In genomic region chr2:32549764-32550163, GRCm38 (mm10) we compare ENCODE assay signal across 9 mouse cellular contexts. TPM values are rescaled to one million over a fixed set of nuclear protein-coding genes. Genes with fewer than 3 reads are reported as not detected.
DNase-seq lines count a peak whose midpoint lies in the region; ATAC-seq and TF ChIP-seq lines count a peak whose summit lies in the region.
"Had no signal": no experiment of that assay in that cellular context is flagged by ENCODE, and none has a peak within 500 bp of the region (broad histone marks: within the 10 kb centered on the region; RNA-seq: fewer than 3 reads in every experiment).

No protein-coding gene starts in this region.

- no peaks in the 10 kb centered on the region for H3K27me3 ChIP-seq in embryonic facial prominence, embryonic 14.5 days (replicated peaks; ENCODE audit: control insufficient read depth, insufficient read depth, low read length)
- H3K27me3 ChIP-seq in liver, embryonic 12.5 days (replicated peaks) = no peaks in the 10 kb centered on the region
- H3K27me3 ChIP-seq: liver, embryonic 13.5 days had no signal

- no peak for TF ChIP-seq CTCF in left cerebral cortex, adult 2 months (IDR thresholded peaks at IDR 0.05)

- peak overlapping the region; percentile 41; the same call in 1 of the 2 replicates for H3K27ac ChIP-seq in left cerebral cortex, adult 2 months
- H3K27ac ChIP-seq in embryonic facial prominence, embryonic 14.5 days (replicated peaks; ENCODE audit: low read depth, low read length) = peak overlapping the region; percentile 92
- no peak overlapping the region for H3K27ac ChIP-seq in liver, embryonic 12.5 days
- H3K27ac ChIP-seq: liver, embryonic 13.5 days had no signal

- peak overlapping the region; percentile 21; the same call in 1 of the 2 replicates for H3K4me2 ChIP-seq in embryonic facial prominence, embryonic 14.5 days (ENCODE audit: low read depth, low read length)
- no peak overlapping the region for H3K4me2 ChIP-seq in liver, embryonic 12.5 days
- H3K4me2 ChIP-seq: liver, embryonic 13.5 days had no signal

- ATAC-seq in embryonic facial prominence, embryonic 14.5 days (ENCODE audit: low read depth) = peak; percentile 90
- ATAC-seq in liver, embryonic 12.5 days = no peak

- H3K9me3 ChIP-seq in embryonic facial prominence, embryonic 14.5 days (ENCODE audit: control insufficient read depth, low read length) = no peaks in the 10 kb centered on the region
- H3K9me3 ChIP-seq in liver, embryonic 12.5 days (replicated peaks) = no peaks in the 10 kb centered on the region
- H3K9me3 ChIP-seq: liver, embryonic 13.5 days had no signal

- 0 out of 2 replicates have a peak overlapping the region, but pooled peaks have one; percentile 37 for H3K9ac ChIP-seq in embryonic facial prominence, embryonic 14.5 days (ENCODE audit: low read depth, low read length)
- no peak overlapping the region for H3K9ac ChIP-seq in liver, embryonic 12.5 days
- H3K9ac ChIP-seq: liver, embryonic 13.5 days had no signal

- H3K36me3 ChIP-seq in embryonic facial prominence, embryonic 14.5 days (ENCODE audit: control insufficient read depth, insufficient read depth, low read length) = no peaks in the 10 kb centered on the region
- no peaks in the 10 kb centered on the region for H3K36me3 ChIP-seq in liver, embryonic 12.5 days
- H3K36me3 ChIP-seq: liver, embryonic 13.5 days had no signal

- DNase-seq in left cerebral cortex, adult 2 months (ENCODE audit: extremely low spot score in 1 of 2, low spot score in 2 of 2) = peak in 1 of 2 experiments; percentile 36
- DNase-seq in left cerebral cortex, adult 11 months (ENCODE audit: low spot score) = no peak
- peak; percentile 88 for DNase-seq in embryonic facial prominence, embryonic 14.5 days (ENCODE audit: low spot score)
- DNase-seq in heart, postnatal 14 days = peak; percentile 83 to 85
- DNase-seq in ovary, postnatal 36 days (ENCODE audit: low spot score) = peak; percentile 63
- DNase-seq in spleen, postnatal 36 days (ENCODE audit: low spot score in 2 of 2) = no peak
- DNase-seq in cerebellum, postnatal 36 days = no peak
- DNase-seq: liver, embryonic 13.5 days had no signal

- H3K4me3 ChIP-seq in left cerebral cortex, adult 2 months = no peak overlapping the region
- no peak overlapping the region for H3K4me3 ChIP-seq in embryonic facial prominence, embryonic 14.5 days (ENCODE audit: low read depth, low read length)
- no peak overlapping the region for H3K4me3 ChIP-seq in liver, embryonic 12.5 days
- H3K4me3 ChIP-seq: liver, embryonic 13.5 days had no signal

- intact Hi-C loops in left cerebral cortex, adult 2 months (cut with DNase I) = no loop called here
- intact Hi-C loops in heart, postnatal 14 days (cut with DNase I) = no loop called here

- H3K4me1 ChIP-seq in embryonic facial prominence, embryonic 14.5 days (ENCODE audit: control insufficient read depth, insufficient read depth, low read length) = peaks cover 31% of the 10 kb centered on the region
- 0 out of 2 replicates have a peak, but pooled peaks cover 6% of the 10 kb centered on the region for H3K4me1 ChIP-seq in liver, embryonic 12.5 days
- H3K4me1 ChIP-seq: liver, embryonic 13.5 days had no signal

- WGBS in embryonic facial prominence, embryonic 14.5 days = 19% methylated on average over 6 of the region's 6 CpGs
- WGBS in liver, embryonic 12.5 days (ENCODE audit: insufficient replicate concordance) = 61% methylated on average over 6 of the region's 6 CpGs

RNA-seq across cellular contexts. Expression of gene Fam102a, which starts 14.6 kb away (rescaled TPM):
- 10 to 100 TPM; 61.1 to 64.8 TPM for total RNA-seq in left cerebral cortex, adult 2 months (2021)
- polyA plus RNA-seq in embryonic facial prominence, embryonic 14.5 days (2014; fragmentation: Nextera tagmentation; extraction: Ambion mirVana) = 16.3 and 19.2 TPM in 2 replicates
- total RNA-seq in heart, postnatal 14 days (2021) = 1 to 10 TPM; 8.6 to 9.7 TPM
- polyA plus RNA-seq in liver, embryonic 12.5 days (2016; fragmentation: Nextera tagmentation; extraction: Ambion mirVana) = 2.4 and 2.5 TPM in 2 replicates

RNA-seq across cellular contexts. Expression of gene Dpm2, which starts 20.9 kb away (rescaled TPM):
- total RNA-seq in left cerebral cortex, adult 2 months (2021) = 10 to 100 TPM; 79.4 to 82.6 TPM
- 107 and 110 TPM in 2 replicates for polyA plus RNA-seq in embryonic facial prominence, embryonic 14.5 days (2014; fragmentation: Nextera tagmentation; extraction: Ambion mirVana)
- 10 to 100 TPM; 21.4 to 22.7 TPM for total RNA-seq in heart, postnatal 14 days (2021)
- polyA plus RNA-seq in liver, embryonic 12.5 days (2016; fragmentation: Nextera tagmentation; extraction: Ambion mirVana) = 69.5 and 73.8 TPM in 2 replicates

RNA-seq across cellular contexts. Expression of gene Pip5kl1, which starts 24.8 kb away (rescaled TPM):
- 10 to 100 TPM; 10.1 to 14.1 TPM for total RNA-seq in left cerebral cortex, adult 2 months (2021)
- polyA plus RNA-seq in embryonic facial prominence, embryonic 14.5 days (2014; fragmentation: Nextera tagmentation; extraction: Ambion mirVana) = 0.38 and 1.1 TPM in 2 replicates
- not detected for total RNA-seq in heart, postnatal 14 days (2021)
- polyA plus RNA-seq in liver, embryonic 12.5 days (2016; fragmentation: Nextera tagmentation; extraction: Ambion mirVana) = 0.13 TPM in 1 of 2 replicates, not detected in the other
- polyA plus RNA-seq: liver, embryonic 13.5 days had no signal

RNA-seq across cellular contexts. Expression of gene 9430097D07Rik, which starts 25.7 kb away (rescaled TPM):
- 1 to 10 TPM in 1 of 2 experiments, under 1 TPM in 1; 0.75 to 1.1 TPM for total RNA-seq in left cerebral cortex, adult 2 months (2021)
- polyA plus RNA-seq in embryonic facial prominence, embryonic 14.5 days (2014; fragmentation: Nextera tagmentation; extraction: Ambion mirVana) = 0.13 and 0.18 TPM in 2 replicates
- total RNA-seq in heart, postnatal 14 days (2021) = not detected
- not detected in 2 replicates for polyA plus RNA-seq in liver, embryonic 12.5 days (2016; fragmentation: Nextera tagmentation; extraction: Ambion mirVana)
- polyA plus RNA-seq: liver, embryonic 13.5 days had no signal

RNA-seq across cellular contexts. Expression of gene St6galnac4, which starts 37.1 kb away (rescaled TPM):
- 10 to 100 TPM; 37.2 to 38.0 TPM for total RNA-seq in left cerebral cortex, adult 2 months (2021)
- 39.4 and 41.0 TPM in 2 replicates for polyA plus RNA-seq in embryonic facial prominence, embryonic 14.5 days (2014; fragmentation: Nextera tagmentation; extraction: Ambion mirVana)
- 10 to 100 TPM; 22.8 to 23.6 TPM for total RNA-seq in heart, postnatal 14 days (2021)
- polyA plus RNA-seq in liver, embryonic 12.5 days (2016; fragmentation: Nextera tagmentation; extraction: Ambion mirVana) = 17.5 and 18.9 TPM in 2 replicates

Comparison
In these comparisons a context has a peak if more than half of its experiments do, and no peak if none do; other contexts are left out.
1. DNase-seq: peak in embryonic facial prominence, embryonic 14.5 days (single experiment), heart, postnatal 14 days (2 of 2) and ovary, postnatal 36 days (single experiment); none in left cerebral cortex, adult 11 months (single experiment), spleen, postnatal 36 days (0 of 2) and cerebellum, postnatal 36 days (0 of 2).
2. RNA of gene Fam102a, which starts 14.6 kb away (total RNA-seq): 61.1 to 64.8 TPM in left cerebral cortex, adult 2 months; 8.6 to 9.7 TPM in heart, postnatal 14 days; every median in the first group is over 4 times any median in the second.
3. RNA of gene Pip5kl1, which starts 24.8 kb away (total RNA-seq): 10.1 to 14.1 TPM in left cerebral cortex, adult 2 months; not detected in heart, postnatal 14 days; every median in the first group is over 4 times any median in the second.